Mouse (Mus musculus): Measurements from ENCODE around the gene Psmb6. TPM values are rescaled to one million over a fixed set of nuclear protein-coding genes. Genes with fewer than 3 reads are reported as not detected.

Gene Psmb6
- total RNA-seq (2023), result 123 TPM

DNA sequence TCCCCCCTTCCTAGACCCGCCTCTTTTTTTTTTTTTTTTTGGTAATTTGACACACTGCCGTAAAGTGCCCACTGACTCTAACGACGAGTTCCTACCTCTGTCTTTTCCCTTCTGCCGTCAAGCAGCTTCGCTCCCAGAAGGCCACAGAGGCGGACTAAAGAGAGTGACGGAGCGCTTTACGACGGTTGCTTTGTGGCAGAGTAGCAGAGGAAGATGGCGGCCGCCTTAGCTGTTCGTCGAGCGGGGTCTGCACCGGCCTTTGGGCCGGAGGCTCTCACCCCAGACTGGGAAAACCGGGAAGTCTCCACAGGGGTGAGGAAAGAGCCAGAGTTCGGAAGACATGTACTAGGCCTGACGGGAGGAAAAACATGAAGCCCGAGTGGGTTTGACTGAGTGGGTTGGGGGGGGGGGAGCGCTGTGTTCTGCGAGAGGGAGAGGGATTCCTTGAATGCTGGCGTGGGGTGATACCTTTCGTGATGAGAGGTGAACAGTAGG lies at the start of gene Psmb6:
Gene Psmb6 (plus strand): TSS at position 184 of the 495 bp plus-strand sequence.

DNA sequence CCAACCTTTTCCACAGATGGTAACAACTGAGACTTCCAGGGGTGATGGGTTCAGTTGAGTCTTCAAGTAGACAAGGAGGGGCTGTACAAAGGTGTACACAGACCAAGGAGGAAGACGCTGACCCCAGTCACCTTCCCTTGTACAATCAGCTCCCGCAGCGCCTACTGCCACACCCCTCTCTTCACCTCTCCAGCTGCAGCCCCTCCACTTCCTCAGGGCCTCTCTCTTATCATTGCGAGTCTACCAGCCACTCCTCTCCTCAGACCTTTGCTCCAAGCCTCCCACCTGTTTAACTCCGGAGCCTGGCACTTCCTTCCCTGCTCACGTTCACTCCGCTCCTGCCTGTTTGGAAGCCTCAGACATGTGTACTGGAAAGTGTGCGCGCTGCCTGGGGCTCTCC lies 20.2 kb upstream of the Psmb6 start, which contains the start of gene Tm4sf5:
Gene Tm4sf5 (plus strand): TSS at position 275 of the 400 bp plus-strand sequence.

DNA sequence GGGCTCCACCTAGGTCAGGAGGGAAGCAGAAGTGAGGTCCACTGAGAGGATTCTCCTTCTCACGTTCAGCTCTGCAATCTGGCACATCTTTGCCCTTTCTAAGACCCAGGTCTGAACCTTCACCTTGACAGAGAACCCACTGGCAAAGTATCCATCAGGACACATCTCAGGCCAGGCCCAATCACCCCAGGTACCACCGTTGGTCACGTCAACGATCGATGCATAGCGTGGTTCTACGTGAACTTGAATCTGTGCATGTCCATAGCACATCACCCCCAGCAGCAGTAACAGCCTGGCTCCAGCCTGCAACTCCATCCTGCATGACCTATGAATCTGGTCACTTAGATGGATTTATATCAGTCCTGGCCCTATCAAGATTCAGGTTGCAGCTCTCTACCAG lies 10.9 kb upstream of the Psmb6 start, which contains the start of gene Vmo1:
Gene Vmo1 (minus strand): TSS at position 329 of the 400 bp plus-strand sequence.

DNA sequence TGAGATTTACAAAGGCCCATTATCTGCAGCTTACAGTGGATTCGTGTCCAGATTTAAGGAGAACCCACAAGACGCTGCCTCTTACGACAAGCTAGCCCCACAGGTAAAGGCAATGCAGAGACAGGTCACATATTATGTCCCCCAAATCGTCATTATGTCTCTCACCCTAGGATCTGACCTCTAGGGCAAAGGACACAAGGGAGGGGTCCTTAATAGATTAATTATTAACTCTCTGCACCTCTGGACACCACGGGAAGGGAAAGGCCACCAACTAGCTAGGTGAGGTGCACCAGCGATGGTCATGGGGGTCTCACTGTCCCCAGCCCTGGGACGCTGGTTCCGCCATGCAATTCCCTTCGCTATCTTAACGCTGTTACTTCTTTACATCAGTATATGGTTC lies 6.2 kb upstream of the Psmb6 start, which contains the start of gene Gltpd2:
Gene Gltpd2 (plus strand): TSS at position 274 of the 400 bp plus-strand sequence.

DNA sequence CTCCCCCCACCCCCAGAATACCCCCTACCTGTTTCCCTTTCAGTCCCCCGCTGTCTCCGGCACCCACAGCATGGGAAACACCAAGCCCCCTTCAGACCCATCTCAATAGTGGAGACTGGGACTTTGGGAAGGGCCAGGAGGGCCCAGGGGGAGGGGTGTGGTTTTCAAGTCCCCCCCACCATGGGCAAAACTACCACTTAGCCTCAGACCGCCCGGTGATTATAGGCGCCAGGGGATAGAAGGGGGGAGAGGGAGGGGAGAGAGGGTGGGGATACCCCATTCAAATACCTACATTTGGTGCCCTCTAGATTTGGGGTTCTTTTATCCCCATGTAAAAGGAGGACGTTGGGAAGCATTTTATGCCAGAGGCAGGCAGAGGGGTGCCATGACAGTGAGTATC lies 7.7 kb downstream of the Psmb6 start, which contains the start of gene Gm40193:
Gene Gm40193 (minus strand): TSS at position 101 of the 400 bp plus-strand sequence.

DNA sequence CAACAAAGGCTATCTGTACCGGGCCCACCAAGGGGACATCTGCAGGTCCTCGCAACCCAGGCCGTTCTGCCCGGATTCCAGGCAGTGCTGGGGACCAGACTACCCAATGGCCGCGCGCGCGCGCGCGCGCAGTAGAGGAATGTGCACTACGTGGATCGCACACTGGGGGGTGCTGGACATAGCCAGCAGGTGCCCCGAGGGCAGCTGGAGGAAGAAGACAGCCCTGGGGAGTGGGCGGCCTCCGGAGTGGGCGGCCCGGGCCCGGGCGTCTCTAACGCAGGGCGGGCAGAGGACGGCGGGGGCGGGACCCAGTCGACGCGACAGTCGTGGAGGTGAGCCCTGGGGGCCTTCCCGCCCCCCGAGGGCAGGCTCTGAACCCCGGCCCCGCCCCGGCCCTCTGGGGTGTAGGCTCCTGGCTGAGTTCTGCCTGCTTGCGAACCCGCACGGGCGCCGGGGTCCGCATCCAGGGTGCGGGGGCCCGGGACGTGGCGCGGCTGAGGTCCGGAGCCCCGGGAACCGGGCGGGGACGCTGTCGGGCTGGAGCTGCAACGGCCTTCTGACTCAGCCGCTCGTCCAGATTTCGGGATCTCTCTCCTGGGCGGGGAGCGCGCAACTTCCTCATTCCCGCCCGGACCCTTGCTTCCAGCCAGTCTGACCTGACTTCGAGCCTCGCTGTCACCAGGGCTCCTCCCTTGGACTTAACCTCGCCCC lies 14.9 kb downstream of the Psmb6 start, which contains the start of gene Pld2:
Gene Pld2 (plus strand): TSS at position 188 of the 711 bp plus-strand sequence.

DNA sequence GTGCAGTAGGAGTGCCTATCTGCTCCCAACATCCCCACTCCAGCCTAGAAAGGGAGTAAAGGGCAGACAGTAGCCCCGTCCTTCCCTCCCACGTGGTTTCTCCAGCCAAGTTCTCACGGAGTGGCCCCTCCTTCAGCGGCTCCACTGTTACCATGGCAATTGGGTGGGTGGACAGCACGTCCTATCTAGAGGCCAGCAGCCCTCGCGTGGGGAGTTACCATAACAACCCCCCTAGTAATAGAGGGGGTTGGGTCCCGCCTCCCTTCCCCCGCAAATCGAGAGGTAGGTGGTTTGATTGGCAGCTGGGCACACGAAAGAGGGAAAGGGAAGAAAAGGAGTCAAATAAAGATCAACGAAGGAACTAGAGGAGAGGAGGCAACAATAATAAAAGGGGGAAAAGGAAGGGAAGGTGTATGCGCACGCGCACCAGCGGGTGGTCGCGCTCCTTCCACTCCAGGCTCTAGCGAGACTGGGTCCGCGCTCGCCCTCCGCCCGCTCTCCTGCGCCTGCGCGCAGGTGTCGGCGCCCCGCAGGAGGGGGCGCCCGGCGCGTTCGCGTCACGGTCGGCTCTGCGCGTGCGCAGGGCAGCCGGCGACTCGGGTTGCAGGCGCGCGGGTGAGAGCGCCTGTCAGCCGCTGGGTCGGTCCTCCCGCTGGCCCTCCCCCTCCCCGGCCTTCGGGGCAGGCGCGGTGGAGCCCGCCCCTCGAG lies 37.3 kb downstream of the Psmb6 start, which contains the start of gene Mink1:
Gene Mink1 (plus strand): TSS at position 595 of the 708 bp plus-strand sequence.

Other genes with a start within 250 kb of the Psmb6 start
- not detected for gene Alox12e, start 202.7 kb upstream of the Psmb6 start, total RNA-seq (2023)
- gene Alox15, start 173.3 kb upstream of the Psmb6 start, total RNA-seq (2023), result 0.77 TPM
- 26.8 TPM for gene Pelp1, start 115.3 kb upstream of the Psmb6 start, total RNA-seq (2023)
- gene Arrb2, start 92.7 kb upstream of the Psmb6 start, total RNA-seq (2023), result 289 TPM
- 27.4 TPM for gene Med11, start 73.4 kb upstream of the Psmb6 start, total RNA-seq (2023)
- gene Zmynd15, start 65.9 kb upstream of the Psmb6 start, total RNA-seq (2023), result 1.8 TPM
- gene Cxcl16, start 65.4 kb upstream of the Psmb6 start, total RNA-seq (2023), result 2.5 TPM
- not detected for gene Tm4sf5, start 20.1 kb upstream of the Psmb6 start, total RNA-seq (2023)
- not detected for gene Vmo1, start 10.8 kb upstream of the Psmb6 start, total RNA-seq (2023)
- not detected for gene Gltpd2, start 6.2 kb upstream of the Psmb6 start, total RNA-seq (2023)
- gene Gm40193, start 7.6 kb downstream of the Psmb6 start, total RNA-seq (2023), result not detected
- gene Pld2, start 14.7 kb downstream of the Psmb6 start, total RNA-seq (2023), result 3.7 TPM
- 159 TPM for gene Mink1, start 37.5 kb downstream of the Psmb6 start, total RNA-seq (2023)
- 0.95 TPM for gene 4930544D05Rik, start 90.5 kb downstream of the Psmb6 start, total RNA-seq (2023)
- 1.5 TPM for gene Chrne, start 93.8 kb downstream of the Psmb6 start, total RNA-seq (2023)
- gene Gp1ba, start 113.8 kb downstream of the Psmb6 start, total RNA-seq (2023), result not detected
- gene Rnf167, start 121.9 kb downstream of the Psmb6 start, total RNA-seq (2023), result 242 TPM
- gene Slc25a11, start 122.1 kb downstream of the Psmb6 start, total RNA-seq (2023), result 53.9 TPM
- gene Pfn1, start 129.3 kb downstream of the Psmb6 start, total RNA-seq (2023), result 1,382 TPM
- 22.7 TPM for gene Eno3, start 131.8 kb downstream of the Psmb6 start, total RNA-seq (2023)
- 34.6 TPM for gene Spag7, start 144.0 kb downstream of the Psmb6 start, total RNA-seq (2023)
- gene Camta2, start 162.7 kb downstream of the Psmb6 start, total RNA-seq (2023), result 45.5 TPM
- not detected for gene Inca1, start 174.8 kb downstream of the Psmb6 start, total RNA-seq (2023)
- 27.4 TPM for gene Kif1c, start 175.2 kb downstream of the Psmb6 start, total RNA-seq (2023)
- 2.8 TPM for gene Zfp3, start 238.8 kb downstream of the Psmb6 start, total RNA-seq (2023)

Measured in CD8-positive naive resting alpha-beta T cell, adult 57 days (primary cell).